Mouse (Mus musculus) hindbrain, postnatal 0 days (tissue): Measurements from ENCODE around the gene Zfp385b. TPM values are rescaled to one million over a fixed set of nuclear protein-coding genes. Genes with fewer than 3 reads are reported as not detected.

Experiments used
- ATAC-seq: fragments of 200-750 bp; cut with Nextera tagmentation; 2 replicates; pipeline ENCODE4 v1.8.0; 2017; ENCODE audit warnings: mild to moderate bottlenecking, moderate TSS enrichment, moderate library complexity
- DNase-seq: peaks from one replicate; pipeline ENCODE4 v3.0.0-alpha.2; 2015; ENCODE audit warnings: low spot score
- H3K27ac ChIP-seq: fragments of 300-500 bp; sonication (generic); 2 replicates; pipeline ENCODE4 v1.5.1; 2014; ENCODE audit warnings: mild to moderate bottlenecking
- H3K27me3 ChIP-seq: fragments of 300-500 bp; sonication (generic); 2 replicates; pipeline ENCODE4 v1.6.1; 2014; ENCODE audit warnings: low read length, mixed read lengths; ENCODE audit not compliant: insufficient read depth
- H3K36me3 ChIP-seq: fragments of 300-500 bp; sonication (generic); 2 replicates; pipeline ENCODE4 v1.6.1; 2014; ENCODE audit warnings: low read length, mixed read lengths; ENCODE audit not compliant: insufficient read depth
- H3K4me1 ChIP-seq: fragments of 300-500 bp; sonication (generic); 2 replicates; pipeline ENCODE4 v1.6.1; 2014; ENCODE audit warnings: antibody characterized with exemption, low read length, mixed read lengths; ENCODE audit not compliant: insufficient read depth
- H3K4me2 ChIP-seq: fragments of 300-500 bp; sonication (generic); 2 replicates; pipeline ENCODE4 v1.6.1; 2014; ENCODE audit warnings: low read depth, mild to moderate bottlenecking, low read length, moderate library complexity, mixed read lengths
- H3K4me3 ChIP-seq: fragments of 300-500 bp; sonication (generic); 2 replicates; pipeline ENCODE4 v1.5.1; 2014; ENCODE audit warnings: low read length
- H3K9ac ChIP-seq: fragments of 300-500 bp; sonication (generic); replicated peaks from 2 replicates; pipeline ENCODE4 v1.6.1; 2014; ENCODE audit warnings: mild to moderate bottlenecking, low read length, moderate library complexity, mixed read lengths
- H3K9me3 ChIP-seq: fragments of 300-500 bp; sonication (generic); 2 replicates; pipeline ENCODE4 v1.6.1; 2016; ENCODE audit warnings: low read length, mixed read lengths
- CTCF ChIP-seq: IDR thresholded peaks from 2 replicates; pipeline ENCODE4 v1.5.1; 2016; ENCODE audit warnings: antibody characterized with exemption, control low read depth, low read depth
- WGBS: fragments of 180-500 bp; shearing (Covaris S2); extraction: QIAGEN DNeasy Blood & Tissue Kit; methylation state at CpG from one replicate; pipeline ENCODE4 v1.1.7; 2014; 5-methylcytosine and 5-hydroxymethylcytosine counted together
- polyA plus RNA-seq: library from polyadenylated mRNA; unstranded; fragments of >200 nt; fragmentation: Nextera tagmentation; extraction: Ambion mirVana; gene quantifications from 2 replicates; pipeline ENCODE4 v1.2.1, GENCODE M21; 2015
- total RNA-seq: library from RNA; depleted of rRNA; stranded (reverse); fragments of >200 nt; gene quantifications from 2 replicates; pipeline ENCODE4 v1.2.3, GENCODE M21; 2014

The Zfp385b gene
- total and polyA plus RNA-seq, 2 experiments from 2014 or later = 15.5 to 23.4 TPM

GRCm38 (mm10) chr2:77519341-77519740, 300.1 kb downstream of the Zfp385b start:
- Histone ChIP-seq H3K4me2 (peak overlapping the region; percentile 73), H3K4me3 (peak overlapping the region; percentile 34), H3K9me3 (no peaks in the 10 kb centered on the region), H3K4me1 (no peaks in the 10 kb centered on the region), H3K27me3 (no peaks in the 10 kb centered on the region), H3K27ac (no peak overlapping the region), H3K9ac (0 out of 2 replicates have a peak overlapping the region, but pooled peaks have one; percentile 4), H3K36me3 (no peaks in the 10 kb centered on the region)
- no peak for TF ChIP-seq CTCF
- peak; percentile 53; the same call in 1 of the 2 replicates for ATAC-seq
- WGBS = 0% methylated on average over 14 of the region's 14 CpGs
- DNase-seq = peak; percentile 49

- 16% methylated on average over 8 of the region's 8 CpGs for WGBS
- DNase-seq = no peak
- H3K4me2 ChIP-seq = peak overlapping the region; percentile 73
- H3K4me1 ChIP-seq = no peaks in the 10 kb centered on the region
- H3K36me3 ChIP-seq = no peaks in the 10 kb centered on the region
- 0 out of 2 replicates have a peak, but pooled peaks have one; percentile 48 for ATAC-seq
- H3K27ac ChIP-seq = no peak overlapping the region
- H3K9ac ChIP-seq = 0 out of 2 replicates have a peak overlapping the region, but pooled peaks have one; percentile 4
- H3K4me3 ChIP-seq = peak overlapping the region; percentile 34
- H3K27me3 ChIP-seq = no peaks in the 10 kb centered on the region
- H3K9me3 ChIP-seq = no peaks in the 10 kb centered on the region
- TF ChIP-seq CTCF = peak; percentile 40
Measured at GRCm38 (mm10) chr2:77518693-77519092, 300.7 kb downstream of the Zfp385b start.

- no peaks in the 10 kb centered on the region for H3K9me3 ChIP-seq
- H3K9ac ChIP-seq = no peak overlapping the region
- H3K27me3 ChIP-seq = no peaks in the 10 kb centered on the region
- H3K27ac ChIP-seq = no peak overlapping the region
- H3K4me3 ChIP-seq = no peak overlapping the region
- no peaks in the 10 kb centered on the region for H3K4me1 ChIP-seq
- H3K4me2 ChIP-seq = no peak overlapping the region
- ATAC-seq (no peak), DNase-seq (no peak)
- no peaks in the 10 kb centered on the region for H3K36me3 ChIP-seq
- TF ChIP-seq CTCF = no peak
- 79% methylated on average over 5 of the region's 5 CpGs for WGBS
Measured at GRCm38 (mm10) chr2:77516606-77517005, 302.8 kb downstream of the Zfp385b start.

- 75% methylated on average over 6 of the region's 6 CpGs for WGBS
- H3K4me1 ChIP-seq = no peaks in the 10 kb centered on the region
- H3K9me3 ChIP-seq = no peaks in the 10 kb centered on the region
- no peak overlapping the region for H3K9ac ChIP-seq
- TF ChIP-seq CTCF = no peak
- DNase-seq (no peak), ATAC-seq (no peak)
- H3K36me3 ChIP-seq = no peaks in the 10 kb centered on the region
- no peaks in the 10 kb centered on the region for H3K27me3 ChIP-seq
- H3K4me2 ChIP-seq = no peak overlapping the region
- H3K4me3 ChIP-seq = no peak overlapping the region
- H3K27ac ChIP-seq = no peak overlapping the region
Measured at GRCm38 (mm10) chr2:77515654-77516053, 303.8 kb downstream of the Zfp385b start.

- Histone ChIP-seq H3K9ac (no peak overlapping the region), H3K9me3 (no peaks in the 10 kb centered on the region), H3K4me1 (no peaks in the 10 kb centered on the region), H3K27ac (no peak overlapping the region), H3K27me3 (no peaks in the 10 kb centered on the region), H3K36me3 (no peaks in the 10 kb centered on the region), H3K4me2 (no peak overlapping the region), H3K4me3 (no peak overlapping the region)
- WGBS = 52% methylated on average over 7 of the region's 7 CpGs
- no peak for DNase-seq
- no peak for ATAC-seq
- TF ChIP-seq CTCF = no peak
Measured at GRCm38 (mm10) chr2:77515011-77515410, 304.4 kb downstream of the Zfp385b start.

- DNase-seq = no peak
- H3K9ac ChIP-seq = no peak overlapping the region
- H3K36me3 ChIP-seq = no peaks in the 10 kb centered on the region
- H3K4me1 ChIP-seq = no peaks in the 10 kb centered on the region
- no peaks in the 10 kb centered on the region for H3K27me3 ChIP-seq
- no peak overlapping the region for H3K4me3 ChIP-seq
- no peak overlapping the region for H3K27ac ChIP-seq
- no peak for ATAC-seq
- no peak overlapping the region for H3K4me2 ChIP-seq
- TF ChIP-seq CTCF = no peak
- no peaks in the 10 kb centered on the region for H3K9me3 ChIP-seq
- 59% methylated on average over 4 of the region's 4 CpGs for WGBS
Measured at GRCm38 (mm10) chr2:77514476-77514875, 305.0 kb downstream of the Zfp385b start.

- Histone ChIP-seq H3K27me3 (no peaks in the 10 kb centered on the region), H3K4me2 (no peak overlapping the region), H3K9me3 (no peaks in the 10 kb centered on the region), H3K4me3 (no peak overlapping the region), H3K36me3 (no peaks in the 10 kb centered on the region), H3K9ac (no peak overlapping the region), H3K27ac (no peak overlapping the region), H3K4me1 (no peaks in the 10 kb centered on the region)
- TF ChIP-seq CTCF = no peak
- no peak for DNase-seq
- ATAC-seq = no peak
- WGBS = 81% methylated on average over 6 of the region's 6 CpGs
Measured at GRCm38 (mm10) chr2:77508731-77509130, 310.7 kb downstream of the Zfp385b start.
